Mouse (Mus musculus) liver (tissue): ENCODE results near the gene Pigr.

Experiments
- DNase-seq: peaks from one replicate; pipeline ENCODE4 v3.0.0-alpha.2; 2020; ENCODE audit warnings: mixed read lengths

Pigr gene

GRCm38 (mm10) chr1:130829906-130830830 lies 3.7 kb downstream of the Pigr start:
- no peak for DNase-seq

DNA sequence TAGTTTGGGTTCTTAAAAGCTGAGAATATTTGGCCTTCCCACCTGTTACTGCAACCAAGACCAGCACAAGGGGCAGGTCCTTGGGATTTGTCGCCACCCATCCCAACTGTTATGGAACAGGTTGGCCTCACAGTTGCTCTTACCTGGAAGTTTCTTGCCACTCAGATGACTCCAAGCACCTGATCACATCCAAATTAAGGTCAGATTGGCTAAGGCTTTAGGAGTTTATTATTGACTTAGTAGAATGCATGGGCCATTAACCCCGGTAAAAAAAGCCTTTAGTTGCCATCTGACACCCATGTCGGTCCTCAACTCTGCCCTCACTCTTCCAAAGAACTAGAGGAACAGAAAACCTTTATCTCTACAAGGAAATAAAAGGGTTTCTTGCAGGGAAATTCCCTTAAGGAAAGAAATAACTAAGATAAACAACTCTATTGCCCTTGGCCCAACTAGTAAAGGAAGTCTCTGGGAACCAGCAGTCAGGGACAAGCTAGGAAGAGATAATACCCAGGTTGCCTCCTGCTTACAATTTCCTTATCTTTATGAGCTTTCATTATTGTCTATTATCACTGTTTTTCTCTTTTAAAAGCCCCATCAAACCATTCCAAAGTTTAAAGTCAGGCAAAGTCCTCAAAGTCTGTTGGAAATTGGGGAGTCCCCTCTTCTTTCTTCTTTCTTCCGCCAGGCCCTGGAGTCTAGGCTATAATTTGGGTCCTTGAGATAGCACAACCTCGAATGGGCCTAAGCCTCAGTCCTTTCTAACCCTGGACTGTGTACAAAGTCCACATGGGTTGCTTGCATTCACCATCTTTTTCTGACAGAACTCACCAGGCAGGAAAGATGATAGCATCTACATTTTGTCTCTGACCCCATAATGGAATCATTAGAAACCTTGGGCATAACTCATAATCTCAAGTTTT lies 6.0 kb downstream of the Pigr start:
- no peak for DNase-seq

GRCm38 (mm10) chr1:130835161-130835936 lies 8.9 kb downstream of the Pigr start:
- no peak for DNase-seq

DNA sequence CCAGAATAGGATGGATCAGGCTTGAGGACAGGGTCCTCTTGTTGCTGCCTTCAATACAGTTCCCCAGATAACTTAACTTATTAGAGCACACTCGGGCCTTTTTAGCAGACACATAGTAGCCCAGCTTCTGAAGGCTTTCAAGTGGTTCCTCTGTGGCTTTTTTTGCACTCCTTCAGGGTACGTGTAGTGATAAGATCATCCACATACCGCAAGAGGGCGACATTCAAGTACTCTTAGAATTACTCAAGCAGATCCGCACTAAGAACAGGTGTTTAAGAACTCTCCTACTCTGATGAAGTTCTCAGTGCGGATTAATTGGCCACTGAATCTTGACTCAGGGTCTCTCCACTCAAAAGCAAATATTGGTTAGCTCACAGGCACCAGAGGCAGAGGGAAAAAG lies 11.8 kb downstream of the Pigr start:
- no peak for DNase-seq

- DNase-seq, result no peak
These were observed 14.3 kb downstream of the Pigr start for GRCm38 (mm10) chr1:130840599-130841379.

- no peak for DNase-seq
These were observed 15.1 kb downstream of the Pigr start for GRCm38 (mm10) chr1:130841621-130842020.

DNA sequence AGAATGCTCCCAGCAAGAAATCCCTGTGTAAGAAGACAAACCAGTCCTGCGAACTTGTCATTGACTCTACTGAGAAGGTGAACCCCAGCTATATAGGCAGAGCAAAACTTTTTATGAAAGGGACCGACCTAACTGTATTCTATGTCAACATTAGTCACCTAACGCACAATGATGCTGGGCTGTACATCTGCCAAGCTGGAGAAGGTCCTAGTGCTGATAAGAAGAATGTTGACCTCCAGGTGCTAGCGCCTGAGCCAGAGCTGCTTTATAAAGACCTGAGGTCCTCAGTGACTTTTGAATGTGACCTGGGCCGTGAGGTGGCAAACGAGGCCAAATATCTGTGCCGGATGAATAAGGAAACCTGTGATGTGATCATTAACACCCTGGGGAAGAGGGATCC lies 18.0 kb downstream of the Pigr start:
- DNase-seq, result no peak

DNA sequence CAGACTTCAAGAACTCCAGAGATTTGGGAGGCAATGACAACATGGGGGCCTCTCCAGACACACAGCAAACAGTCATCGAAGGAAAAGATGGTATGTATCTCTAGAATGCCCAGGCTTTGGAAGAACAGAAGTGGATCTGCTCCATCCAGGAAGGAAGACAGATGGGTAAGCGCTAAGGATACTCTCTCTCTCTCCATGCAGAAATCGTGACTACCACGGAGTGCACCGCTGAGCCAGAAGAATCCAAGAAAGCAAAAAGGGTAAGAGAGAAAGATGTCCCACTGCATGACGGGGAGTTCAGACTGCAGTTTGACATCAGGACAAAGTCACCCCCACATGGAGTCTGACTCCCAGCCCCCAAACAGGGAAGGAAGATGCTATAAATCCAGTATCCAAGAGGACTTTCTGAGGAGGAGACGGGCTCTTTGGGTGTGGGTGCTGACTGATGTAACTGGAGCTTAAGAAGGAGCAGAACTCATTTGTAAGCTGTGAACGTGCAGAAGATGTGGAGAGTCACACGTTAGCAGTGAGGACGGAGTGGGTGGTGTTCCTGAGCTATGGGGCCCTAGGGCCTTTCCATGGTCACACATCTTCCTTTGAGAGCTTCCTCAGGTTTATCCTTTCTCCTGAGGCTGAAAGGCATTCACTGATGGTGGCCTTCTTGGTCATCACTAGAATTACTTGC lies 23.2 kb downstream of the Pigr start:
- DNase-seq, result no peak

- DNase-seq, result no peak
These were observed 23.9 kb downstream of the Pigr start for GRCm38 (mm10) chr1:130850405-130850804.

DNA sequence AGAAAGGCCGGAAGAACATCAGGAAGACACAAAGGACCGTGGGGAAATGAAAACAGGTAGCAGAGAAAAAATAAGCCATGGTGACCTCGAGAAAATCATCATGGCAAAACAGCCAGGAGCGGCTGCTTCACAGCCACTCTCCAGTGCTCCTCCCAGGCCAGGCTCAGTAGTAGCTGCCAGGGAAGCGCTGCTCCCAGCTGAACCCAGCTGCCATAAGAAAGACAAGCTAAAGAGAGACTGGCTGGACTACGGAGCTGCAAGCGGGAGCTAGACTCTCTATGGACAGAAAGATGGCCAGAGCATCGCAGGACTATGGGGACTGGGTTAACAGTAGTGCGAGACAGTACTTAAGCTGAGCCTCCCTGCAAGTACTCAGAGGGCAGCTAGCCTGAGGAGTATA lies 28.3 kb downstream of the Pigr start:
- no peak for DNase-seq

DNA sequence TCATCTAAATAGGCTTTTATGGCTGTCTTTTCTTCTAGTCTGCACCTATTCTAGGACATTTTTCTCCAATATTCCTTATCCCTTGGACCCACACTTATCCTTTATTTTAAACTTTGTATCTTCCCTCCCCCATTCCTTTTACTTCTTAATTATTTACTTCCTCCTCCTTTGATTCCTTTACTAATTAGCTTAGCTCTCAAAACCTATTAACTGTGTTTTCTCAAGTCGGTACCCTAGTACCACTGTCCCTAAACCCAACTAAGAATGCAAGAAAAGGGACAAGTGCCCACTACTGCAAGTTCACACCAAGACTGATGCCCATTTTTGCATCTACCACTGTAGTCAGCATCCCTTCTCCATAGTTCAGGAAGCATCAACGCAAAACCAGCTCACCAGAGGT lies 29.2 kb downstream of the Pigr start:
- DNase-seq, result no peak

DNA sequence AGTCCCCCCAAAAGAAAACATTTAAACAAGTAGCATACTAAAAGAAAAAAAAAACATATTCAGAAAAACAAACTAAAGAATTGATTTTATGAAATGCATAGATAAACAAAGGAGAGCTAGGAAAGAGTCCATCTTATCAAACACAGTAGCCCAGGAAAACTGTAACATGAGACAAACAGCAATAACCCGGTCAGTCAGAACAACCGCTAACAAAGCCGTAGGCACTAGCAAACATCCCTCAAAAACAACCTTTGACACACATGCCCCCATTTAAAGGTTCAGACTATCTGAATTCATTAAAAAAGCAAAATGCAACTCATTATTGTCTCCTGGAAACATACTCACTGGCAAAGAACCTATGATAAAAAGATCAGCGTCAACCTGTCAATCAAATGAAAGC lies 31.0 kb downstream of the Pigr start:
- DNase-seq, result no peak

DNA sequence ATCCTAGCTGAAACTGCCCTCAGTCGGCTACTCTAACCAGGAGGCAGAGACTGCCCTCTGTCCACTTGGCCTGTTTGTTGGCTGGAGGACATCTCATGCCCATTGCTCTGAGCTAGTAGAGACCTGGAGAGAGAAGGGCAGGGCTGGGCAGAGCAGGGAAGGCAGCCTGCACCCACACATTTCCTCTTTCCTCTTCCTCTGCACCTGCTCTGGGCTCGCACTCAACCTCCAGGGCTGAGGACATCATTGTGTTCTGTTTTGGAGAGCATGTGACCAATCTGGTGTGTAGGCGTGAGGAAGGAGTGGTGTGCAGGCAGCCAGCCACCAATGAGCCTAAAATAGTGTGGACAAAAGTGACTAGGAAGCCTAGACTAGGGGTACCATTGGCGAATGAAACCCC lies 37.8 kb downstream of the Pigr start:
- no peak for DNase-seq

GRCm38 (mm10) chr1:130864741-130865140 lies 38.3 kb downstream of the Pigr start:
- no peak for DNase-seq

DNA sequence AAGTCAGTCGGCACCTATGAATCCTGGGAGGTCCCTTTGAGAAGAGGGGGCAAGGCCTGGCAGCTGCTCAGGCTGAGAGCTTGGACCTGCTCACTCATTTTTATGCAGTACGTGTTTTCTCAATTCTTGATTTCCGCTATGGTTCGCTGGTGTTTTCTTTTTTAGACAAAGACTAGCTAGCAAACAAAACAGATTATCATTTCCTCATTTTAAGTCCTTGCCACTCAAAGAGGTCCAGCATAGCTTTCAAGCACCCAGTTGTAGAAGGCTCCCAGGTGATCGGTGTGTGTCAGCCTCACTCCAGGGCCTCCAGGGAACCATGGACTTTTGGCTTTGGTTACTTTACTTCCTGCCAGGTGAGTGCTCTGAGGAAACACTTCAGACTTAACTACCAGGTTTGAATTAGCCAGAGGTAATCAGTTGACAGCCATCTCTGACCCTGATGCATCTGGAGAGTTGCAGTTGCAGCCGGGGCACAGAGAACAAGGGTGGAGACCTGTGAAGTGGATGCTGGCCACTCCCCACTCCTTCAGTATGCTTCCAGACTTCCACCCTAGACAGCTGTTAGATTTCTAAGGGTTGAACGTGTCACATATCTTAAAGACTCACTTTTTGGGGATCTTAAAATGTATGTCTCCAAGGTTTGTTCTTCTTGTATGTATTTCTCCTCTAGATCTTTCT lies 39.2 kb downstream of the Pigr start, which contains the start of gene Fcmr:
Gene Fcmr (plus strand): TSS at position 129 of the 681 bp plus-strand sequence.
- no peak for DNase-seq

- no peak for DNase-seq
These were observed 46.4 kb downstream of the Pigr start for GRCm38 (mm10) chr1:130872912-130873311.

DNA sequence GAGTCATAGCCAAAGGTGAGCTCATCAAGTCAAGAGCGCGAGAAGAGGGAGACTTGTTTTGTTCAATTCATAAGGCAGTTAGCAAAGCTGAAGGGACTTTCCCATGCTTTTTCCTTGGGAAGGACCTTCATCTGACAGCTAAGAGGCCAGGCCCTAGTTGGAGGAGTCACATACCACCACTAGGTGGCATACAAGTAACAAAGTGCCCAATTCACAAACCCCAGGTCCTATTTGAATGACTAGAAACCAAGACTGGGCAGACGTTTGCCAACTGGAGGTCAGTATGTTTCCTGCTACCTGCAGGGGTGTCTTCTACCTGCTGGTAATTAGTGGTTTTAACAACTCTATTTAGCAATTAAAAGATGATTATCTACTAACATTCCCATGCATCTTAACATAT lies 48.7 kb downstream of the Pigr start:
- DNase-seq, result no peak

DNA sequence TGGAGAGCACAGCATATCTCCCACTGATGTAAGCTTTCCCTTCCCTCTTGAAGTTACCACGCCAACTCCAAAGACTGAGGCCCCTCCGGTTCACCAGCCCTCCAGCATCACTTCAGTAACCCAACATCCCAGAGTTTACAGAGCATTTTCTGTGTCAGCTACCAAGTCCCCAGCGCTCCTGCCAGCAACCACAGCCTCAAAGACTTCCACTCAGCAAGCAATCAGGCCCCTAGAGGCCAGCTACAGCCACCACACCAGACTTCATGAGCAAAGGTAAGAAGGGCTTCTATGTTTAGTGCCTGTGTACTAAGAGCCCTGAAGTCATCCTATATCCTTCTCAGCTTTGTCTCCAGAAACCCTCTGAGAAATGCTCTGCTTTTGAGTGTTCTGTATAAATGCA lies 49.4 kb downstream of the Pigr start:
- no peak for DNase-seq

GRCm38 (mm10) chr1:130876931-130877509 lies 50.5 kb downstream of the Pigr start:
- peak; percentile 26 for DNase-seq

GRCm38 (mm10) chr1:130877889-130878614 lies 51.6 kb downstream of the Pigr start:
- peak; percentile 33 for DNase-seq
